Mouse (Mus musculus) effector memory CD4-positive, alpha-beta T cell, adult 5 months (primary cell): Measurements from ENCODE around the gene Il12b. TPM values are rescaled to one million over a fixed set of nuclear protein-coding genes. Genes with fewer than 3 reads are reported as not detected.

Experiments
- polyA plus RNA-seq: library from polyadenylated mRNA; unstranded; fragments of 100-300 nt; shearing (Covaris generic); gene quantifications from one replicate; pipeline ENCODE4 v1.2.1, GENCODE M21; 2017

Gene Il12b
- polyA plus RNA-seq = 0.34 TPM

GRCm38 (mm10) chr11:44399763-44400162, at the start of gene Il12b:
Il12b (plus strand) TSS chr11:44400063.

Other genes with a start within 250 kb of the Il12b start
- gene Ublcp1, start 70.4 kb downstream of the Il12b start, polyA plus RNA-seq = 12.0 TPM
- 287 TPM for gene Rnf145, start 118.9 kb downstream of the Il12b start, polyA plus RNA-seq
- 0.31 TPM for gene Ebf1, start 217.3 kb downstream of the Il12b start, polyA plus RNA-seq